Mouse (Mus musculus) right cerebral cortex, postnatal 25 days (tissue): ENCODE results near the gene Scgb1a1.
"Not testable (repeated sequence)": the region's sequence is repeated elsewhere in the genome, so short reads cannot be mapped to it uniquely, and the experiment has no call there.

Source experiments
- DNase-seq: peaks from one replicate; pipeline ENCODE4 v3.0.0; 2022

Scgb1a1 gene

GRCm38 (mm10) chr19:9065621-9066561, 21.9 kb downstream of the Scgb1a1 start:
- DNase-seq, result peak; percentile 35

- DNase-seq, result no peak
Observed at GRCm38 (mm10) chr19:9063831-9064230, 23.9 kb downstream of the Scgb1a1 start.

- no peak for DNase-seq
Observed at GRCm38 (mm10) chr19:9062822-9063221, 24.9 kb downstream of the Scgb1a1 start.

- no peak for DNase-seq
Observed at GRCm38 (mm10) chr19:9061221-9061893, 26.4 kb downstream of the Scgb1a1 start.

GRCm38 (mm10) chr19:9060103-9060502, 27.7 kb downstream of the Scgb1a1 start:
- no peak for DNase-seq

GRCm38 (mm10) chr19:9059391-9059790, 28.4 kb downstream of the Scgb1a1 start:
- DNase-seq, result no peak

- DNase-seq, result no peak
Observed at GRCm38 (mm10) chr19:9058944-9059343, 28.8 kb downstream of the Scgb1a1 start.

GRCm38 (mm10) chr19:9058331-9058884, 29.4 kb downstream of the Scgb1a1 start:
- no peak for DNase-seq

- DNase-seq, result no peak
Observed at GRCm38 (mm10) chr19:9057679-9058078, 30.1 kb downstream of the Scgb1a1 start.

- no peak for DNase-seq
Observed at GRCm38 (mm10) chr19:9055703-9056355, 31.9 kb downstream of the Scgb1a1 start.

- no peak for DNase-seq
Observed at GRCm38 (mm10) chr19:9055153-9055552, 32.6 kb downstream of the Scgb1a1 start.

- no peak for DNase-seq
Observed at GRCm38 (mm10) chr19:9052803-9053431, 34.8 kb downstream of the Scgb1a1 start.

- DNase-seq, result not testable (repeated sequence)
Observed at GRCm38 (mm10) chr19:9051985-9052384, 35.8 kb downstream of the Scgb1a1 start.

- DNase-seq, result no peak
Observed at GRCm38 (mm10) chr19:9050294-9051229, 37.2 kb downstream of the Scgb1a1 start.

- no peak for DNase-seq
Observed at GRCm38 (mm10) chr19:9048981-9049687, 38.6 kb downstream of the Scgb1a1 start.

- DNase-seq, result no peak
Observed at GRCm38 (mm10) chr19:9047946-9048387, 39.8 kb downstream of the Scgb1a1 start.

- no peak for DNase-seq
Observed at GRCm38 (mm10) chr19:9047207-9047945, 40.4 kb downstream of the Scgb1a1 start.

GRCm38 (mm10) chr19:9044291-9044690, 43.5 kb downstream of the Scgb1a1 start:
- DNase-seq, result no peak

- no peak for DNase-seq
Observed at GRCm38 (mm10) chr19:9043123-9043522, 44.6 kb downstream of the Scgb1a1 start.

- no peak for DNase-seq
Observed at GRCm38 (mm10) chr19:9041074-9041473, 46.7 kb downstream of the Scgb1a1 start.
